Mouse (Mus musculus) layer of hippocampus, adult 8-10 months (tissue): ENCODE data around the gene Cuedc1. TPM values are rescaled to one million over a fixed set of nuclear protein-coding genes. Genes with fewer than 3 reads are reported as not detected.

Experiments
- DNase-seq, 2 experiments: peaks; one replicate each; pipeline ENCODE4 v3.0.0; 2022; ENCODE audit warnings: low spot score in 2 of 2
- total RNA-seq, 4 experiments: library from RNA; stranded (reverse); gene quantifications; 2 replicates each; pipeline ENCODE4 v1.2.4; 2022

Gene Cuedc1
- total RNA-seq, 4 experiments from 2014 or later, result 30.9 to 38.7 (median 33.4) TPM

DNA sequence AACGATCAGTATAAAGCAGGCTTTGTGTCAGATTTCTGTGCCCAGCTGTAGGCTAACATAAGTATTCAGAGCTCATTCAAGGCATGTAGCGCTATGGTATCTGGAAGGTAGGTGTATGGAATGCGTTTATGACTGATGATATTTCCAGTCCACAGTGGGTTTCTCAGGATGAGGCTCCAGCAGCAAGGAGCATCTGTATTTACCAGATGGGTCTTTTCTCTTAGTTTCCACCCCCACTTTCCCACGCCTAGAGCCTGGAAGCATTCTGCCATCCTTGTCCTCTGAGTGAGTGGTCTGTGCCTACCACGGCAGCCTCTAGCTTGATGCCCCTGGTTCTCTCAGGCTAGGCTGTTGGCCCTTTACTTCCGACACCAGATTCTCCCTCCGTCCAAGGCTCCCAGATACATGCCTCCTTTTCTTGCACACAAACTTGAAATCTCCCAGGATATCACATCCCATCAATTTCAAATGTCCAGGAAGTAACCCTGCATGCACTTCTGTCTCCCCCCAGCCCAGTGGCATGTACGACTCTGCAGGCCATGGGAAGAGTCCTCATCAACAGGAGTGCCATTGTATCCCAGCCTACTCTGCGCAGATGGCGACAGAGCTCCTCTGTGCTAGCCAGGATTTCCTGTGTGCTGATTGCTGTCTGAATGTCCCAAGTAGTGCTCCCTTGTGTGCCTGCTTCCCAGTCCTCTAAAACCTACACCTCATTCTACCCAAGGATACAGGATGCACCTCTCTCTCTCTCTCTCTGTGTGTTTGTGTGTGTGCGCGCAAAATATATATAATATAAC, 48.6 kb downstream of the Cuedc1 start:
- DNase-seq, result peak in 1 of 2 experiments; percentile 37

DNA sequence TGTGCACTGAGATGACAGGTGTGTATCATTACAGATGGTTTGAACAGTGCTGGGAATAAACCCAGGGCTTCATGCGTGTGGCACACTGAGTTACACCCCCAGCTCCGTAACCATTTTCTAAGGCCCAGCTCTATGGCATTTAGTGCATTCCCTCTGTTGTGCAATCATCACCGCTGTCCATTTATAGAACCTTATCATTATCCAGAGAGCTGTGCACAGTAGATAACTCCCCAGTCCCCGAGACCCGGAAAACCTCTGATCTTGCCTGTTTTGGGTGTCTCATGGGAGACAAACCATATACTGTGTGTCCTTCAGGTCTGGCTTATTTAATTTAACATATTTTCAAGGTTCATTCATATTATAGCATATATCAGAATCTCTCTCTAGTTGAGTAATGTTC, 49.5 kb downstream of the Cuedc1 start:
- no peak for DNase-seq

DNA sequence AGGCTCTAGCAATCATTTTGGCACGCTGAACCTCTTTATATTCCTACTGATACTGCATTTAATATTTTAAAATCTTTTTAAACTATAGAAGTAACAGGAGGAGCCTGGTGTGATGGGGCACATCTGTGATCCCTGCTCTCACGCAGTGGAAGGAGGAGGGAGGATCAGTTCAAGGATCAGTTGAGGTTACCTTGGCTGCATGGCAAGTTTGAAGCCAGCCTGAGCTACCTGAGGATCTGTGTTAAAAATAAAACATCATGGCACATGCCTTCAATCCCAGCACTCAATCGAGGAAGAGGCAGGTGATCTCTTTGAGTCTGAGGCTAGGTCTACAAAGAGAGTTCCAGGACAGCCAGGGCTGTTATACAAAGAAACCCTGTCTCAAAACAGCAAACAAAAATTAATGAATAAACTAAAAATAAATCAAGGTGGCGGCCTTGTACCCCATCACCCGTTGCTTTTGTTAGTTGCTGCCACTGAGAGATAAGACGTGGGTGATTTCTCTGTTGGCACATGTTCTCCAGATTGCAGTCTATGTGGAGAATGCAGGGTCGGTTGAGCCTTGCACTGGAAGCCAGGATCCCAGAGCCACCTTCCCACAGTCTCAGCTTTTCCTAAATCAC, 50.3 kb downstream of the Cuedc1 start:
- DNase-seq, result no peak

DNA sequence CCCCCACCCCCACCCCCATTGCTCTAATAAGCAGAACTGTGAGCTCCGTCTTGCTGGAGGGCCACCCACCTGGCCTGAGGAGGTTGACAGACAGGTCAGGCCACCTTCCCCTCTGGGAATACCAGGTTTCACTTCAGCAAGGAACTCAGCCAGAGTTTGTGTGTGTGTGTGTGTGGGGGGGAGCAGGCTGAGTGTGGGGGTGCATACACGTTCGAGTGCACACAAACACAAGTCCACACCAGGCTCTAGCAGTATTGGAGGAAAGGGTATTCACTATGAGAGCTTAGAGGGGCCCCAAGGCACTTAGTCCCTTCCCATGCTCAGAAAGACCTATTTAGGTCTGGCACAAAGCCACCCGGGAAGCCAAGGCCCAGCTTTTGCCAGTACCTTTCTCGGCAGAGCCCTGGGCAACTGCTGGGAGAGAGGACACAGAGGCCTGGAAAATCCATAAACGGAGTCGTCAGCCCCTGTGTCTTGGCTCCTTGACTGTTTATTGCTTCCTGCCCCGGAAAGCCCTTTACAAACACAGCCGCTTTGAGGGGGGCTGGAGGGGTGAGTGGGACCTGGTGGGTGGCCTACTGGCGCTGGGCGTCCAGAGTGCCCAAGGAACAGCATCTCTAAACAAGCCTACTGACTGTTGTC, 50.9 kb downstream of the Cuedc1 start:
- peak; percentile 46 to 52 for DNase-seq

DNA sequence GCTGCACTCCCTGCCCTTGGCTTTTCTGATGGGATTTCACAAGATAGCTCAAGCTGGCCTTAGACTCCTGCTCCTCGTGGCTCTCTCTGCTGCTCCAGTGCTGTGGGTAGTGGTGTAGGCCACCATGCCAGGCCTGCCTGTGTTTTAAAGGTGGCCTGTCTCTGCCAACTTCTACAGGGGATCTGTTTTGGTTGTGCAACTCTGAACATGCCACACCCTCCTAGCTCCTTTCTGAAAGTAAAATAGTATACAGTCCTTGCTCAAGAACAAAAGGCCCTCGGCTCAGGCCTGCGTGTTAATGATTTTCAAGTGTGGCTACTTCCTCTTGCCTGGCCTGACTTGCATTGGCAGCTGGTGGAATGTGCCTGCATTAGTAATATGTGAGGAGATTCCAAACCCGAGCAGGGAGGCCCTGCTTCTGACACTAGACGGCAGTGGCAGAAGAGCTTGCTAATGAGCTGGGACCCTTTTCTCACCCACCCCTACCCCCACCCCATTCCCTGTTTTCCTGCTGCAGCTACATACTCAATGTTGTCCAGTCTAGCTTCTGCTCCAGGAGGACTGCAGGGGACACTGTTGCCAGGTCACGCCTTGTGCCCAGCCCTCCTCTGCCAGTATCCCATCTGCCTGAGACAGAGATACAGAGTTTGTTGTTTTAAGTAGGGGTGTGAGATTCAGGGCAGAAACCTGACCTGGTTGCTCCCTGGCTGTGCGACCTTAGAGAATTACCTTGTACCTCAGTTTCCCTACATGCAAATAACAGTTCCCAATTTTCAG, 53.7 kb downstream of the Cuedc1 start:
- no peak for DNase-seq

DNA sequence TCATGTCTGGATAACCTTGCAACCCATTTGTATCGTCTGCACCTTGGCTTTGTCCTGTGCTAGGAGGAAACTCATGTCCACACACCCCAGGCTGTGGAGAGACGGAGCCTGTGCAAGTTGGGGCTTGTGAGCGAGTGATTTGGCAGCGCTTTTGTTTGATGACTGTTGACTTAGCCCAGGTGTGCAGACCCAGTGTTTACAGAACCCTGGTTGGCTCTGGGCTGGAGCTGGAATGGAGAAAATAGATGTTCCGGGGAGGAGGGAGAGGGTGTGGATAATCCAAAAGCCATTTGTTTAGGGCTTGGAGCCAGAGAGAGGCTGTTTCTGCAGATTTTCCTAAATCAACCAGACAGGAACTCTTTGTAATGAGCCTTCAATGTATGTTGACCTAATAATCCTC, 56.0 kb downstream of the Cuedc1 start:
- DNase-seq, result no peak

DNA sequence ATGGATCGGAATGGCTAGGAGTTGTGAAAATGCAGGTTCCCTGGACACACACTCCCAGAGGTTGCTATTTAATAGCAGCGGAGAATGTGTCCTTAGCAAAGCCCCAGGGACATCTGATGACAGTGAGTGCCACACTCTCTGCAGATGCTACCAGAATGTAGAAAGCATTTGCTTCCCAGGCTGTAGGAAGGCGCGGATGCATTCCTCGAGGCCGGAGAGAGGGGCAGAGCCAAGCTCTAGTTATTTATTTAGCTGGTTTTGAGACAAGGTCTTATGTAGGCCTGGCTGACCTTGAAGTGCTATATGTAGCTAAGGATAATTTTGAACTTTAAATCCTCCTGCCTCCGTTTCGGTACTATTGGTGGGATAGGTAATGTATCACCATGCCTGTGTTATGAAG, 56.6 kb downstream of the Cuedc1 start:
- no peak for DNase-seq

DNA sequence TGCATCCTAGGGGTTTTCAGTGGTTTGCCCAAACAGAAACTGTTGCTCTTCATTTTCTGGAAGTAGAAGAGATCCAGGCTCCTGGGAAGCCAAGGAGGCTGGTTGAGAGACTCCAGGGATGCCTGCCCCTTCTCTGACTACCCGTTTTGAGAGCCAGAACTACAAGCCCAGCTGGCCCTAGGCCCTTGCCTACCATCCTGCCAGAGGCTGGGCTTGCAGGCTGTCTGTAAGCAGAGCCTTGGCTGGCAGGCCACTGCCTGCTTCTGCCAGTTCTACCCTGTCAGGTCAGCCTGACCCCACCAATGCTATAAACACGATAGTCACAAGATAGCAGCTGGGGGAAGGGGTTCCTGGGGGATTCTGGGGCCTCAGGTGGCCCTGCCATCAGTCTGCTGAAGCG, 57.6 kb downstream of the Cuedc1 start:
- DNase-seq, result peak; percentile 62 to 74

DNA sequence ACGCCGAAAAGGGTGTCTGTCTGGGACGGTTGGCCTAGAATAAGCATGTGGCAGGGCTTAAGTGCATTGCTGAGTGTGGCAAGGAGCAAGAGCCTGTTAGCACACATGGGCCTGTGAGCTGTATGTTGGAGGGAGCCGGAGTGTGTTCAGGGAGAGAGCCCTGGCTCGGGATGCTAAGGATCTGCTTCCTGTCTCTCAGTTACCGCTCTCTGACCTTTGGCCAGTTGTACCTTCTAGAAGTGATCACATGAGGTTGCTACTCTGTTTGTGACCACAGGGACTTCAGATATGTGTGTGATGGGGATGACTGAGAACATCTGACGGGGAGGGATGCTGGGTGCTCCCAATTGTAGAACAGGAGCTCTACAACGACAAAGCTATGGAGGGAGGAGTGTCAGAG, 58.1 kb downstream of the Cuedc1 start:
- no peak for DNase-seq

DNA sequence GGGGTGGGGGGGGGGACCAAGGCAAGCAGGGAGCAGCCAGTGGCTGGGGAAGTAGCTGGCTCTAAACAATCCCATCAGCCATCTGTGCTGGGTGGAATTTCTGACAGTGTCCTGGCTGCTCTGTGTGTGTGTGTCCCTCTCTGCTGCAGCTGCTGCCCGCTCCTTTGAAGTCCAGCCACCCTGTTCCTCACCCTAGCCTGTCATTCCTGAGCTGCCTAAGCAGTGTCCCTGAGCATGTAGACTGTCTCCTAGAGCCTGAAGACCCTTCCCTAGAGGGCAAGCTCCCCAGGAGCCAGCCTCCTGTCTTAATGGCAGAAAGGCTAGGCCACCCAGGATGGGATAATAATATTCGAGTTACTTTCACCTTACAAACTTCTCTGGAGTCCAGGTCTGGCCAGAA, 58.5 kb downstream of the Cuedc1 start:
- DNase-seq, result no peak

DNA sequence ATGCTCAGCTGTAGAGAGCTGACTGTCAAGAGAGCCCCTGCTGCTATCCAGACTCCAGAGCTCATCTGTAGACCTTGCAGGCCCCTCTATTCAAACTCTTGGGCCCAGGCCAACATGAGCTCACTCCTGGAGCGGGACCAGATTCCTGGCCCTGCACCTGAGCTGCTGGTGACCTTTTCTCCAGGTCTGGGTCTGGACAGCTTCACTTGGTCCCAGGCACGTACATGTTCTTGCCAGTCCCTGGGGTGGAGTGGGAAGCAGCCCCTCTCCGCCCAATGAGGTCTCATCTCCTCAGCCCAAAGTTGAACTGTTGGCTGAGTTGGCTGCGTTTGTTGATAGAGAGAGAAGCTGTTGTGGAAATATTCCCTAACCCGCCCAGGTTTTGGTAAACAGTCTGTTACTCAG, 61.0 kb downstream of the Cuedc1 start:
- no peak for DNase-seq

DNA sequence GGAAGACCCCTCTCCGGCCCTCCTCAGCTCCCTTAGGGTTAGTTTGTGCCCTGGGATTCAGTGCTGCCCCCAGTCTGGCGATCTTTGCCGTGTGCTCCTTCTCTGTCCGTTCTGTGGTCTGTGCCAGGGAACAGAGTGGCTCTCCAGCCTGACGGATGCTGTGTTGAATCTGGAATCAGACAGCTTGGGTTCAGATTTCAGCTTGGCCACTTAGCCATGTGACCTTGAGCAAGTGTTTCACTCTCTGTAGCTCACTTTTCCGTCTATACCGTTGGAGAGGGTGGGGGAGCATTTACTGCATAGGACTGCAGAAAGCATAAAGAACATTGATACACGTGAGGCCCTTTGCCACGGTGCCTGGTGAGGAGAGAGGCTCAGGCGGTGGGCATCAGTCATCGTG, 61.5 kb downstream of the Cuedc1 start:
- no peak for DNase-seq

DNA sequence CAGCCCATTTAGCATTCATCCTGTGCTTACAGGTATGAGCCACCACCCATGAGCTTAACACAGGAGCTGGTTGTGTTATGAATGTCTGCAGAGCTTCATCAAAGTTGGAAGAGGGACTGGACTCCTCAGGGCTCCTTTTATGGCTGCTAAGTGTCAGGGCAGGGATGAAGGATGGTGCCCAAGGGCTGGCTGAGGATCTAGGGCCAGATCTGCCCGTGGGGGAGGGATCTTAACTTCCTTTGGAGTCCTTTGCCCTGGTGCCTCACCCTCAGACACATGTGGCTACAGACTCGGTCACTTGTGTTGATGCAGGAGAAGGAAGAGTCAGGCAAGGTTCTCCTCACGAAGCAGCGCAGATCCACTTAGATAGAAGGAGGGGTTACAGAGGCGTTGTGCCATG, 62.5 kb downstream of the Cuedc1 start:
- no peak for DNase-seq

DNA sequence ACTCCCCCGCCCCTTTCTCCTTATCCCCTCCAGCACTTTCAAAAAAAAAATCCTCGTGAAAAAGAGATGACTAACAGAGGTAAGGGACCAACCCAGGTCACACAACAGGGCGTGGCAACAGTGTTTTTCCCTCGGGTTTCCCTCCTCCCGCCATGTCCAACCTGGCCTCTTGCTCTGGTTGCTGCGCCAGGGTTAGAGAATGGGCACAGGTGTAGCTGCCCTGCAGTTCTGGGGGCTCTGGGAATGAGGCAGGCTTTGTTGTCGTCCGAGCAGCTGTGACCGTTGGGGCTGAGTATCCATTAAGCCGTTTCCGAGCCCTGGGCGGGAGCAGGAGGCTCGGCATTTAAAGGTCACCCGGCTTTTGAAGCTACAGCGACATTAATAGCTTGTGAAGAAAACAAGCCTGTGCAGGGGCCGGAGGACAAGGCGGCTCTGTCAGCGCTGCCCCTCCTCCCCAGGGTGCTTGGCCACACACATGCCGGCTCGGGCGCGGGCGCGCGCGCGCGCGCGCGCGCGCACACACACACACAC, 63.3 kb downstream of the Cuedc1 start:
- peak; percentile 60 to 62 for DNase-seq

DNA sequence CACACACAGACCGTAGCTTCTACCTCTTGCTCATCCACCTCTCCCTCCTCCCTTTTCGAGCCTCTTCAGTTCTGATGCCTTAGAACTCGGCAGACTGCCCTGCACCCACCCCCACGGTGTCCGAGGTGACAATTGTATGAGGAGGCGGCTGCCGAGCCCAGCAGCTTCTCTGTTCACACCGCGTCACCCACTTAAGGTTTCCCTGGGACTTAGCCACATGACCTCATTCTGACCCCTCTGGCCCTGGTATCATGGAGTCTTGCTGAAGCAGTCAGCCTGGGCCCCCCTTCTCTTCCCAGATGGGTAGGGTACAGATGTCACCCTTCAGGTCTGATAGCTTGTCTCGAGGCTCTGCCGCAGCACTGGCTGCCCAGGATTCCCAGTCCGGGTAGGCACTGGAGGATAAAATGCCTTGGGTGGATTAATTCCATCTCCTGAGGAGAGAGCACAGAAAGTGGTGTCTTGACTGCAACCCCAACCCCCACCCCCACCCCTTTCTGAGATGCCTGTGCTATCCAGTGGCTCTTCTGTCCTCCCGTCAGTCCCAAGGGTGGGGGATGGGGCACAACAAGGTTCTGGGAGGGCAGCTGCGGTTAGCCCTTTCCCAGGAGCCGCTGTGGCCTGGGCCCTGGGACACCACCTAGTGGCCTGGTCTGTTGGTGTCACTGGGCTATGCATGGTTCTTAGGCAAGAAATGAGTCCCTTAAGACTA, 63.9 kb downstream of the Cuedc1 start:
- DNase-seq, result peak; percentile 77 to 85

DNA sequence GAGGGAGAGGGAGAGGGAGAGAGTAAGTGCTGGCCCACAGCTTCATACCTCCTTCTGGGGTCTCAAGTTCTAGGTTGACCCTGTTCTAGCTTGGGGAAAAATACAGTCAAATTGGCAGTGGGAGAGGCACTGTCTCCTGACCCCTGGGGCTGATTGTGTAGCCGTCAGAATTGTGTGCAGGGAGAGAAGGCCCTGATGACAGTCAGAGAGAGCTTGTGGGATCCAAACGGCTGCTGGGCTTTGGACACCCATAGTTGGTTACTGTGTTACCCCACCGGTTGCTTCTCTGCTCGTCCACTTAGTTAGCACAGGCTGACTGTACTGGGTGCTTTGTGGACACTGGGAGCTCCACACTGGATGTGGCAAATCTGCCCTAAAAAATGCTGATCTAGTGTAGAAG, 64.9 kb downstream of the Cuedc1 start:
- no peak for DNase-seq

DNA sequence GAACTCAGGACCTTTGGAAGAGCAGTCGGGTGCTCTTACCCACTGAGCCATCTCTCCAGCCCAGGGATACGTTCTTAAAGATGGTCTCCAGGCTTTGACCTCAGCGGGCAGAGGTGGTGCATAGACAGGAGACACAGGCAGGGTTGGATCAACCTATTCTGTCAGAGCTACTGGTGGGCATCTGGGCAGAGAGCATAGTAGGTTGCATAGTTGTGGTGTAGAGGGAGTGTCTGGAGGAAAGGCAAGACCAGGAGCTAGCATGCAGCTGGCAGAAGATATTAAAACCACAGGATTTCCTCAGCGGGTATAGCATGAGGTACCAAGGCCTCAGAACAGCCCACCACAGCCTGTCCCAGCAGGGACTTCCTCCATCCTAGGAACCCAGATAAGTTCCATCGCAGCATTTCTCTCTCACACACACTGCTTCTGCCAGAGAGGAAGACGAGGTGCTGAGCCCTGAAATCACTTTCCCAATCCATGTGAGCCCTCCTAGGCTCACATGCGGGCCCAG, 66.4 kb downstream of the Cuedc1 start:
- DNase-seq, result no peak

DNA sequence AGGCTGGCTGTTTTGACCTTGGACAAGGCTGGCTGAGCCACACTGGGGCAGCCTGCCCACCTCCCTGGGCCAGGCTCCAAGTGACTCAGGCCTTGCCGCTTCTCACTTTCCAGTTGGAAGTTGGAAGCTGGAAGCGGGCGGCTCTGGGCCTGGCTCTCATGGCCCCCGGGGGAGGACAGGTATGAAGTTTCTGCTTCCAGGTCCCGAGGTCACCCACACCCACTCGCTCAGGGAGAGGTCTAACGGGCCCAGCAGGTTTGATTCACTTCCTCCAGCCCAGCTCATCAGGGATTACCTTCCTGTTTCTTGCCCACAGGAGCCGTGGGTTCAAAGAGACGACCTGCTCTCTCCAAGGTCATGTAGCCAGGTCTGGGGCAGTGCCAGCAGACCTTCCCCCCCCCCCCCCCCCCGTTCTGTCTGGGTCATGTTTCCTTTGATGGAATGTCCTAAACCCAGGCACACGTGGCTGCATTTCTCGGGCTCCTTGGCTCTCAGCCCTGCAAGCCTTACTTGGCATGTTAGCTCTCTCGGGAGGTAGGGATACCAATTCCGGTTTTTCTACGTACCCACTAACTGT, 67.0 kb downstream of the Cuedc1 start:
- DNase-seq, result no peak

DNA sequence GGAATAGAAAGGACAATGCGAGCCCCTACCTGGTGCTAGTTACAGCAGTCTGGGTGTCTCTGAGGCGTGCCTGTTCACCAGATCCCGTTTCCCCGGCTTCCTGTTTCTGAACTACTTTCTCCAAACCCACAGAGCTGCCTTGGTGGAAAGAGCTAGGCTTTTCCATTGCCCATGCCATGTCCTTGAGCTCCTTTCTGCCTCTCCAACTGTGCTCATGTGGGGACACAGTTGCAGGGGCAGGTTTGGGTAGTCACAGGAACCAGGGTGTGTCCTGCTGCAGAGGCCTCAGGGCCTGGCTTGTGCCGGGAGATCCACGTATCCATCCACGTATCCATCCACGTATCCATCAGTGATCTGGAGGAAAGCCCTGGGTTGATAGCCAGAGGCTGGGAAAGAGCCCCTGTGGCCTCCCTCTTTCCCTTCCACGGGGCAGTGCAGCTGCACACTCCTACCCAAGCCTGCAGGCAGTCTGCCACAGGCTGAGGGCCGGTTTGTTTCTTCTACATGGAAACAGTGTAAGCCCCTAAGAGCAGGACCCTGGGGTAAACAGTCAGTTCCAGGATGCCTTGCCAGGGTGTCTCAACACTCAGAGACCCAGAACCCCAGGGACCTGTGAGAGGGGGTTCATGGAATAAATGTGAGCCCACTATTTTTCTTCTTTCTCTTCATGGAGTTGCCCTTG, 68.0 kb downstream of the Cuedc1 start:
- no peak for DNase-seq

DNA sequence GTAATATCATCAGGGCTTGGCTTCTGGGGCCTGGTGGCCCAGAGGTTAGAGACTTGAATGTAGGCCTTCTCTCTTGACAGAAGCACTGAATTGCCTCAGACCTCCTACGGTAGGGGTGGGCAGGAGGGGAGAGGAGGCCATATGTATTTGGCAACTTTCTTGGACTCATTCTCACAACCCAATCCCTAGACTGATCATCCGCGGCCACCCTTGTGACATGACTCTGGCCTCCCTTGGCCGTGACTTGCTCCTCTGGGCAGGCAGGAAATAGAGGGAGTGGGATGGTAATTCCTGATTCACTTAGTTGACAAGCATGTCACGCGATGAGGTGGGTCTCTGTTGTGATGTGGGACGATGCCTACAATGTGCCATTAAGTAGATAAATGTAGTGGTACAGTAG, 68.6 kb downstream of the Cuedc1 start:
- DNase-seq, result no peak
